In genomic region chr5:66469685-66470084, GRCm38 (mm10) we compare ENCODE assay signal across 12 mouse cellular contexts.
DNase-seq lines count a peak whose midpoint lies in the region; ATAC-seq lines count a peak whose summit lies in the region.
"Had no signal": no experiment of that assay in that cellular context is flagged by ENCODE, and none has a peak within 500 bp of the region (broad histone marks: within the 10 kb centered on the region; RNA-seq: fewer than 3 reads in every experiment).

No protein-coding gene starts in this region.

- no peaks in the 10 kb centered on the region for H3K9me3 ChIP-seq in midbrain, embryonic 11.5 days (ENCODE audit: control insufficient read depth, low read length)
- no peaks in the 10 kb centered on the region for H3K9me3 ChIP-seq in midbrain, embryonic 10.5 days (replicated peaks)
- H3K9me3 ChIP-seq: intestine, embryonic 15.5 days; neural tube, embryonic 12.5 days had no signal

- no peaks in the 10 kb centered on the region for H3K27me3 ChIP-seq in midbrain, embryonic 11.5 days (ENCODE audit: control insufficient read depth, insufficient read depth, low read length)
- H3K27me3 ChIP-seq in midbrain, embryonic 10.5 days (ENCODE audit: low read depth, poor library complexity, severe bottlenecking): no peaks in the 10 kb centered on the region
- H3K27me3 ChIP-seq: intestine, embryonic 15.5 days; neural tube, embryonic 12.5 days had no signal

- peaks cover 5% of the 10 kb centered on the region; the same call in 1 of the 2 replicates for H3K4me1 ChIP-seq in midbrain, embryonic 11.5 days (ENCODE audit: control insufficient read depth, insufficient read depth, low read length)
- H3K4me1 ChIP-seq in midbrain, embryonic 10.5 days: peaks cover 14% of the 10 kb centered on the region
- H3K4me1 ChIP-seq: intestine, embryonic 15.5 days had no signal

- H3K27ac ChIP-seq in midbrain, embryonic 11.5 days (ENCODE audit: low read depth, low read length): no peak overlapping the region
- no peak overlapping the region for H3K27ac ChIP-seq in midbrain, embryonic 10.5 days (replicated peaks)
- H3K27ac ChIP-seq: intestine, embryonic 15.5 days; macrophage; neural tube, embryonic 12.5 days had no signal

- no peak overlapping the region for H3K4me2 ChIP-seq in midbrain, embryonic 11.5 days
- H3K4me2 ChIP-seq: intestine, embryonic 15.5 days; neural tube, embryonic 12.5 days had no signal

- WGBS in midbrain, embryonic 11.5 days: 89% methylated on average over 11 of the region's 11 CpGs
- 88% methylated on average over 11 of the region's 11 CpGs for WGBS in midbrain, embryonic 10.5 days

- H3K9ac ChIP-seq in midbrain, embryonic 11.5 days (ENCODE audit: low read length): no peak overlapping the region
- H3K9ac ChIP-seq: intestine, embryonic 15.5 days; neural tube, embryonic 12.5 days had no signal

- no peaks in the 10 kb centered on the region for H3K36me3 ChIP-seq in midbrain, embryonic 11.5 days (ENCODE audit: control insufficient read depth, insufficient read depth, low read length)
- H3K36me3 ChIP-seq in midbrain, embryonic 10.5 days: no peaks in the 10 kb centered on the region
- H3K36me3 ChIP-seq: G1E; intestine, embryonic 15.5 days; neural tube, embryonic 12.5 days had no signal

- no peak for ATAC-seq in midbrain, embryonic 11.5 days (ENCODE audit: low FRiP score)
- ATAC-seq: intestine, embryonic 15.5 days had no signal

- intact Hi-C loops in gastrocnemius, postnatal 14 days (cut with DNase I; ENCODE audit: low total_unique reads): no loop called here

- DNase-seq in midbrain, embryonic 11.5 days (ENCODE audit: low spot score, missing footprints): peak; percentile 31
- no peak for DNase-seq in midbrain, embryonic 10.5 days (ENCODE audit: low spot score)
- DNase-seq in gastrocnemius, postnatal 14 days: peak; percentile 30
- DNase-seq in kidney, adult 8-10 months: peak; percentile 74 to 75
- no peak for DNase-seq in spleen, postnatal 36 days (ENCODE audit: low spot score in 2 of 2)
- no peak for DNase-seq in spleen, postnatal 14 days (ENCODE audit: low spot score in 2 of 2)
- DNase-seq in spleen, adult 18-20 months: no peak
- DNase-seq: right cerebral cortex, postnatal 4 days had no signal

- H3K4me3 ChIP-seq in midbrain, embryonic 11.5 days (ENCODE audit: low read depth, low read length): no peak overlapping the region
- H3K4me3 ChIP-seq in midbrain, embryonic 10.5 days: no peak overlapping the region
- H3K4me3 ChIP-seq: intestine, embryonic 15.5 days; neural tube, embryonic 12.5 days had no signal

Comparison
In these comparisons a context has a peak if more than half of its experiments do, and no peak if none do; other contexts are left out.
1. DNase-seq: peak in midbrain, embryonic 11.5 days (single experiment), gastrocnemius, postnatal 14 days (single experiment) and kidney, adult 8-10 months (2 of 2); none in midbrain, embryonic 10.5 days (single experiment), spleen, postnatal 36 days (0 of 2), spleen, postnatal 14 days (0 of 2) and spleen, adult 18-20 months (0 of 2).